Comparison of ENCODE assay signal across 9 mouse cellular contexts in the genomic region with DNA sequence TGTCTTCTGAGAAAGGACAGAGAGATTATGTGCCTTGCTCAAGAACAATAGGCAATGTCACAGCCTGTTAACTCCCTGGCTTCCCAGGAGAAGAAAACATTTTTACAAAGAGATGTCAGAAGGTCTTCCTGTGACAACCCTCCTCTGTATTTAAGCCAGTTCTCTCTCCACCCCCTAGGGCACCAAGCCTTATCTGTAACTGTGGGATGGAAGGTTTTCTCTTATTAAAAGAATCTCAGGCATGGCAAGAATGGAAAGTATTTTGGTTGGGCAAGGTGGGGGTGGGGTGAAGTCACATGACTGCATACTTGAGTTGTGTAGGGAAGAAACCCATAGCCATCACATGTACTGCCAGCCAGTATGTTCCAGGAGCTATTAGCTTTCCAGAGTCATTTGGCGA.
DNase-seq lines count a peak whose midpoint lies in the region; ATAC-seq lines count a peak whose summit lies in the region.
"Had no signal": no experiment of that assay in that cellular context is flagged by ENCODE, and none has a peak within 500 bp of the region (broad histone marks: within the 10 kb centered on the region; RNA-seq: fewer than 3 reads in every experiment).

No protein-coding gene starts in this region.

- WGBS in hindbrain, embryonic 11.5 days = 50% methylated on average over 1 of the region's 1 CpGs
- 80% methylated on average over 1 of the region's 1 CpGs for WGBS in hindbrain, embryonic 12.5 days
- WGBS in heart, embryonic 16.5 days = 65% methylated on average over 1 of the region's 1 CpGs

- no peak overlapping the region for H3K9ac ChIP-seq in hindbrain, embryonic 11.5 days (ENCODE audit: low read depth, low read length)
- no peak overlapping the region for H3K9ac ChIP-seq in hindbrain, embryonic 12.5 days
- H3K9ac ChIP-seq in heart, embryonic 16.5 days (ENCODE audit: low read length) = peak overlapping the region; percentile 28
- H3K9ac ChIP-seq: liver, embryonic 15.5 days had no signal

- no peaks in the 10 kb centered on the region for H3K27me3 ChIP-seq in hindbrain, embryonic 11.5 days (ENCODE audit: control insufficient read depth, insufficient read depth, low read length)
- H3K27me3 ChIP-seq in hindbrain, embryonic 12.5 days = 0 out of 2 replicates have a peak, but pooled peaks cover 2% of the 10 kb centered on the region
- no peaks in the 10 kb centered on the region for H3K27me3 ChIP-seq in heart, embryonic 16.5 days (ENCODE audit: control insufficient read depth, insufficient read depth, low read length)

- H3K9me3 ChIP-seq in hindbrain, embryonic 11.5 days (ENCODE audit: control insufficient read depth, low read length) = no peaks in the 10 kb centered on the region
- 0 out of 2 replicates have a peak, but pooled peaks cover 4% of the 10 kb centered on the region for H3K9me3 ChIP-seq in hindbrain, embryonic 12.5 days (replicated peaks)
- peaks cover 3% of the 10 kb centered on the region; the same call in 1 of the 2 replicates for H3K9me3 ChIP-seq in heart, embryonic 16.5 days (replicated peaks; ENCODE audit: control insufficient read depth, low read length)
- H3K9me3 ChIP-seq: liver, embryonic 15.5 days had no signal

- H3K4me1 ChIP-seq in hindbrain, embryonic 11.5 days (replicated peaks; ENCODE audit: control insufficient read depth, insufficient read depth, low read length) = no peaks in the 10 kb centered on the region
- H3K4me1 ChIP-seq in hindbrain, embryonic 12.5 days = peaks cover 13% of the 10 kb centered on the region
- peaks cover 13% of the 10 kb centered on the region for H3K4me1 ChIP-seq in heart, embryonic 16.5 days (ENCODE audit: control insufficient read depth, insufficient read depth, low read length)
- H3K4me1 ChIP-seq: liver, embryonic 15.5 days had no signal

- ATAC-seq in hindbrain, embryonic 11.5 days (ENCODE audit: low FRiP score) = 0 out of 2 replicates have a peak, but pooled peaks have one; percentile 25
- no peak for ATAC-seq in hindbrain, embryonic 12.5 days (ENCODE audit: low FRiP score)
- peak; percentile 84 for ATAC-seq in heart, embryonic 16.5 days (replicated peaks; ENCODE audit: extremely low read depth, insufficient read depth, low FRiP score)
- no peak for ATAC-seq in frontal cortex, adult (ENCODE audit: low TSS enrichment)

- peak; percentile 49 for DNase-seq in hindbrain, embryonic 11.5 days (ENCODE audit: low spot score)
- DNase-seq in 3T3-L1 (ENCODE audit: low read depth, low spot score) = peak; percentile 74
- DNase-seq in Muller cell, postnatal 12 days (ENCODE audit: inconsistent ontology term) = peak; percentile 97
- DNase-seq in cerebellum, adult 8-10 months = no peak
- DNase-seq: right cerebral cortex, postnatal 25 days had no signal

- no peak overlapping the region for H3K4me2 ChIP-seq in hindbrain, embryonic 11.5 days (replicated peaks; ENCODE audit: low read depth, low read length)
- no peak overlapping the region for H3K4me2 ChIP-seq in hindbrain, embryonic 12.5 days (replicated peaks)
- H3K4me2 ChIP-seq in heart, embryonic 16.5 days (ENCODE audit: low read depth, low read length) = peak overlapping the region; percentile 32
- H3K4me2 ChIP-seq: liver, embryonic 15.5 days had no signal

- no peaks in the 10 kb centered on the region for H3K36me3 ChIP-seq in hindbrain, embryonic 11.5 days (ENCODE audit: control insufficient read depth, insufficient read depth, low read length)
- H3K36me3 ChIP-seq in hindbrain, embryonic 12.5 days = no peaks in the 10 kb centered on the region
- H3K36me3 ChIP-seq in heart, embryonic 16.5 days (ENCODE audit: control insufficient read depth, insufficient read depth) = no peaks in the 10 kb centered on the region
- H3K36me3 ChIP-seq: liver, embryonic 15.5 days had no signal

- no peak overlapping the region for H3K4me3 ChIP-seq in hindbrain, embryonic 11.5 days (ENCODE audit: low read depth, low read length)
- H3K4me3 ChIP-seq in hindbrain, embryonic 12.5 days = no peak overlapping the region
- no peak overlapping the region for H3K4me3 ChIP-seq in heart, embryonic 16.5 days (ENCODE audit: low read length)
- H3K4me3 ChIP-seq: liver, embryonic 15.5 days had no signal

- no peak overlapping the region for H3K27ac ChIP-seq in hindbrain, embryonic 11.5 days (ENCODE audit: low read depth, low read length)
- no peak overlapping the region for H3K27ac ChIP-seq in hindbrain, embryonic 12.5 days
- H3K27ac ChIP-seq in heart, embryonic 16.5 days (ENCODE audit: low read length) = peak overlapping the region; percentile 87
- H3K27ac ChIP-seq: liver, embryonic 15.5 days had no signal

Comparison
In these comparisons a context has a peak if more than half of its experiments do, and no peak if none do; other contexts are left out.
1. ATAC-seq: peak in hindbrain, embryonic 11.5 days (single experiment) and heart, embryonic 16.5 days (single experiment); none in hindbrain, embryonic 12.5 days (single experiment) and frontal cortex, adult (single experiment).